Mouse (Mus musculus) MEL (cell line): ENCODE results near the gene Foxd3. TPM values are rescaled to one million over a fixed set of nuclear protein-coding genes. Genes with fewer than 3 reads are reported as not detected.

Experiments used
- DNase-seq: peaks from one replicate; pipeline ENCODE4 v3.0.0; 2011; ENCODE audit warnings: low read depth, low spot score
- H3K27ac ChIP-seq: 2 replicates; pipeline ENCODE4 v1.5.1; 2012; ENCODE audit warnings: low read depth, mild to moderate bottlenecking, control low read depth, low read length, moderate library complexity; ENCODE audit not compliant: control insufficient read depth
- H3K27me3 ChIP-seq, 2 experiments: fragments of 150-350 bp in 1 of 2; sonication (generic) in 1 of 2; 2 replicates each; pipeline ENCODE4 v1.6.1; 2012; ENCODE audit warnings: low read length in 2 of 2, mild to moderate bottlenecking in 2 of 2, improper control_type of control experiment in 1 of 2, moderate library complexity in 1 of 2; ENCODE audit not compliant: insufficient read depth in 2 of 2, control insufficient read depth in 1 of 2
- H3K36me3 ChIP-seq, 2 experiments: 2 replicates each; pipeline ENCODE4 v1.6.1; 2012 to 2014; ENCODE audit warnings: low read length in 2 of 2, improper control_type of control experiment in 1 of 2, inconsistent platforms in 1 of 2, mild to moderate bottlenecking in 1 of 2; ENCODE audit not compliant: insufficient read depth in 2 of 2, control insufficient read depth in 1 of 2
- H3K4me1 ChIP-seq, 2 experiments: fragments of 150-350 bp in 1 of 2; sonication (generic) in 1 of 2; 2 replicates each; pipeline ENCODE4 v1.6.1; 2012; ENCODE audit warnings: low read length in 2 of 2, improper control_type of control experiment in 1 of 2, mild to moderate bottlenecking in 1 of 2; ENCODE audit not compliant: insufficient read depth in 2 of 2, control insufficient read depth in 1 of 2
- H3K4me3 ChIP-seq, 2 experiments: fragments of 150-350 bp in 1 of 2; sonication (generic) in 1 of 2; 2 replicates each; pipeline ENCODE4 v1.5.1; 2012; ENCODE audit warnings: low read depth in 2 of 2, low read length in 2 of 2, mild to moderate bottlenecking in 2 of 2, moderate library complexity in 2 of 2, control low read depth in 1 of 2, improper control_type of control experiment in 1 of 2; ENCODE audit not compliant: control insufficient read depth in 1 of 2, insufficient read depth in 1 of 2
- H3K79me2 ChIP-seq: 2 replicates; pipeline ENCODE4 v1.6.1; 2012; ENCODE audit warnings: mild to moderate bottlenecking, low read length, moderate library complexity; ENCODE audit not compliant: control insufficient read depth, poor library complexity, insufficient read depth
- H3K9ac ChIP-seq: 2 replicates; pipeline ENCODE4 v1.6.1; 2012; ENCODE audit warnings: low read depth, mild to moderate bottlenecking, control low read depth, low read length, moderate library complexity; ENCODE audit not compliant: control insufficient read depth, poor library complexity, severe bottlenecking
- H3K9me3 ChIP-seq: fragments of 150-350 bp; sonication (generic); replicated peaks from 2 replicates; pipeline ENCODE4 v1.6.1; 2012; ENCODE audit warnings: mild to moderate bottlenecking, low read length, improper control_type of control experiment, moderate library complexity; ENCODE audit not compliant: insufficient read depth
- CHD2 ChIP-seq: IDR thresholded peaks from 2 replicates; pipeline ENCODE4 v1.6.1; 2011; ENCODE audit warnings: low read length, improper control_type of control experiment
- E2F4 ChIP-seq: IDR thresholded peaks from 2 replicates; pipeline ENCODE4 v1.6.1; 2011; ENCODE audit warnings: low read depth, low read length, improper control_type of control experiment, borderline replicate concordance
- EP300 ChIP-seq, 2 experiments: IDR thresholded peaks; 2 replicates each; pipeline ENCODE4 v1.6.1; 2011; ENCODE audit warnings: improper control_type of control experiment in 2 of 2, low read length in 2 of 2, low read depth in 1 of 2, mild to moderate bottlenecking in 1 of 2
- ETS1 ChIP-seq: IDR thresholded peaks from 2 replicates; pipeline ENCODE4 v1.6.1; 2012; ENCODE audit warnings: low read depth, mild to moderate bottlenecking, inconsistent platforms, low read length, improper control_type of control experiment, moderate library complexity
- GATA1 ChIP-seq: IDR thresholded peaks from 2 replicates; pipeline ENCODE4 v1.6.1; 2011; ENCODE audit warnings: low read depth, low read length, improper control_type of control experiment
- HCFC1 ChIP-seq: IDR thresholded peaks from 2 replicates; pipeline ENCODE4 v1.6.1; 2012; ENCODE audit warnings: low read depth, mild to moderate bottlenecking, inconsistent platforms, low read length, improper control_type of control experiment, moderate library complexity
- JUND ChIP-seq: IDR thresholded peaks from 2 replicates; pipeline ENCODE4 v1.6.1; 2011; ENCODE audit warnings: low read depth, mild to moderate bottlenecking, improper control_type of control experiment, low read length
- KAT2A ChIP-seq: conservative IDR thresholded peaks from 2 replicates; pipeline ENCODE4 v1.6.1; 2012; ENCODE audit warnings: low read depth, low read length, improper control_type of control experiment, inconsistent platforms
- MAX ChIP-seq: IDR thresholded peaks from 2 replicates; pipeline ENCODE4 v1.6.1; 2011; ENCODE audit warnings: low read length, improper control_type of control experiment
- MEF2A ChIP-seq: IDR thresholded peaks from 2 replicates; pipeline ENCODE4 v1.6.1; 2014; ENCODE audit warnings: low read depth, mild to moderate bottlenecking, inconsistent platforms, low read length, improper control_type of control experiment; ENCODE audit not compliant: poor library complexity, insufficient replicate concordance, severe bottlenecking; ENCODE audit errors: extremely low read depth
- NRF1 ChIP-seq: IDR thresholded peaks from 2 replicates; pipeline ENCODE4 v1.6.1; 2014; ENCODE audit warnings: low read depth, mild to moderate bottlenecking, inconsistent platforms, low read length, improper control_type of control experiment, moderate library complexity; ENCODE audit not compliant: poor library complexity, insufficient read depth, severe bottlenecking
- POLR2A ChIP-seq, 2 experiments: IDR thresholded peaks; 2 replicates each; pipeline ENCODE4 v1.6.1; 2011 to 2012; ENCODE audit warnings: low read length in 2 of 2, mild to moderate bottlenecking in 2 of 2, control low read depth in 1 of 2, improper control_type of control experiment in 1 of 2, low read depth in 1 of 2, moderate library complexity in 1 of 2; ENCODE audit not compliant: control insufficient read depth in 1 of 2, insufficient read depth in 1 of 2, poor library complexity in 1 of 2
- POLR2AphosphoS2 ChIP-seq: IDR thresholded peaks from 2 replicates; pipeline ENCODE4 v1.6.1; 2011; ENCODE audit warnings: low read length, improper control_type of control experiment
- SMC3 ChIP-seq: IDR thresholded peaks from 2 replicates; pipeline ENCODE4 v1.6.1; 2011; ENCODE audit warnings: low read depth, low read length, improper control_type of control experiment
- TAL1 ChIP-seq: IDR thresholded peaks from 2 replicates; pipeline ENCODE4 v1.6.1; 2012; ENCODE audit warnings: mild to moderate bottlenecking, inconsistent platforms, low read length, moderate library complexity, mixed read lengths
- TBP ChIP-seq: IDR thresholded peaks from 2 replicates; pipeline ENCODE4 v1.8.0; 2011; ENCODE audit warnings: low read depth, low read length, improper control_type of control experiment
- polyA plus RNA-seq, 2 experiments: library from polyadenylated mRNA; stranded (reverse) in 1 of 2; unstranded in 1 of 2; fragments of >175 nt in 1 of 2; fragments of >200 nt in 1 of 2; gene quantifications; 2 replicates each; pipeline versions ENCODE4 v1.2.1 to v1.2.4; 2012; ENCODE audit warnings: low replicate concordance in 2 of 2, low read depth in 1 of 2; ENCODE audit not compliant: insufficient read length in 2 of 2, insufficient read depth in 1 of 2, missing spikeins in 1 of 2
- total RNA-seq: library from RNA; depleted of rRNA; stranded (reverse); fragments of 300-350 nt; gene quantifications from 2 replicates; pipeline ENCODE4 v1.2.3, GENCODE M21; 2012

The Foxd3 gene
- total and polyA plus RNA-seq, 3 experiments: not detected

DNA sequence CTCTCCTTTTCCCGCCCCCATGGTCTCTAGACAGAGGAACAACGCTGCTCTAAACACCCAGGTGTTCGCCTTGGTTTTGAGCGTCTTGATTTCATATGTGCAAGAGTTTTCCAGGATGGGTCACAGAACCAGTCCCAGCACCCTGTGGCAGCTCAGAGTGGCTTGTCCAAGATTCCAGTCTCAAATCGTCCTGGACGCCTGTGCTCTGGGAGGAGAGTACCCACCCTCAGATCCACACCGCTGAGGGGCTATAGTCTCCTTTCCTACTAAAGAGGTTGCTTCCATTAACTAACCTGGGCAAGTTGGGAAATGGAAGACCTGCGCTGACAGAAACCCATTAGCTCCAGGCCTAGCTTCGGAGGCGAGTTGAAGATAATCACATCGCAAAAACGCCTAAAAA is 5.9 kb downstream of the Foxd3 start:
- Histone ChIP-seq H3K36me3 (no peaks in the 10 kb centered on the region), H3K4me3 (no peak overlapping the region), H3K27ac (no peak overlapping the region), H3K9me3 (no peaks in the 10 kb centered on the region), H3K9ac (no peak overlapping the region), H3K27me3 (no peaks in the 10 kb centered on the region), H3K4me1 (no peaks in the 10 kb centered on the region), H3K79me2 (no peaks in the 10 kb centered on the region)
- DNase-seq: no peak
- TF ChIP-seq HCFC1: no peak
- no peak for TF ChIP-seq E2F4
- TF ChIP-seq MAX: no peak
- TF ChIP-seq GATA1: no peak
- TF ChIP-seq NRF1: no peak

- H3K27ac ChIP-seq: no peak overlapping the region
- no peaks in the 10 kb centered on the region for H3K4me1 ChIP-seq
- H3K36me3 ChIP-seq: no peaks in the 10 kb centered on the region
- H3K9ac ChIP-seq: no peak overlapping the region
- H3K79me2 ChIP-seq: no peaks in the 10 kb centered on the region
- H3K9me3 ChIP-seq: no peaks in the 10 kb centered on the region
- H3K4me3 ChIP-seq: no peak overlapping the region
- DNase-seq: no peak
- no peaks in the 10 kb centered on the region for H3K27me3 ChIP-seq
- no peak for TF ChIP-seq KAT2A
- no peak for TF ChIP-seq ETS1
- TF ChIP-seq TBP: no peak
- TF ChIP-seq TAL1: no peak
- no peak for TF ChIP-seq POLR2A (IDR thresholded peaks at IDR 0.05; ENCODE audit: control insufficient read depth in 1 of 2, insufficient read depth in 1 of 2, low read depth in 1 of 2, low read length in 2 of 2, poor library complexity in 1 of 2)
- TF ChIP-seq MEF2A: no peak
- TF ChIP-seq CHD2: no peak
- no peak for TF ChIP-seq EP300 (IDR thresholded peaks at IDR 0.05; ENCODE audit: low read depth in 1 of 2, low read length in 2 of 2)
- no peak for TF ChIP-seq JUND
- TF ChIP-seq MAX: no peak
- no peak for TF ChIP-seq POLR2AphosphoS2
- TF ChIP-seq SMC3: no peak
Measured at GRCm38 (mm10) chr4:99662431-99662830, 6.3 kb downstream of the Foxd3 start.
